Mouse (Mus musculus) regulatory T cell (primary cell): Measurements from ENCODE around the gene Plk5.

Experiments used
- in situ Hi-C: fragments of 300-600 bp; cut with MboI, MseI; formaldehyde crosslinking; loops from one replicate; pipeline ENCODE4 v1.15.1; 2025; ENCODE audit warnings: high pct_unique_total_duplicates

Plk5 gene

DNA sequence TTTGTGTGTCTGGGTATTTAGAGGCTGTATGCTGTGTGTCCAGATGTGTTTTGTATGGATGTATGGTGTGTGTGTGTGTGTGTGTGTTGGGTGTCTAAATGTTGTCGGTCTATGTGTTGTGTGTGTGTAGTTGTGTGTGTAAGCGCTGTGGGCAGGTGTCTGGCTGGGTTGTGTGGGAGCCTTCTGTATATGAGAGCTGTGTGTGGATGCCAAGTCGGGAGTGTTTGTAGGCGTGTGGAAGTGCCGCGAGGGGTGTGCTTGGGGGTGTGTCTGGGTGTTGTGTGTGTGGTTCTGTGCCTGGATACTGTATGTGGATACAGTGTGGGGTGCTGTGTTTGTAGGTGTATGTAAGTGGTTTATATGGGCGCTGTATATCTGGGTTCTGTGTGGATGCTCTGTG, 1.1 kb downstream of the Plk5 start:
- in situ Hi-C loops = no loop called here

DNA sequence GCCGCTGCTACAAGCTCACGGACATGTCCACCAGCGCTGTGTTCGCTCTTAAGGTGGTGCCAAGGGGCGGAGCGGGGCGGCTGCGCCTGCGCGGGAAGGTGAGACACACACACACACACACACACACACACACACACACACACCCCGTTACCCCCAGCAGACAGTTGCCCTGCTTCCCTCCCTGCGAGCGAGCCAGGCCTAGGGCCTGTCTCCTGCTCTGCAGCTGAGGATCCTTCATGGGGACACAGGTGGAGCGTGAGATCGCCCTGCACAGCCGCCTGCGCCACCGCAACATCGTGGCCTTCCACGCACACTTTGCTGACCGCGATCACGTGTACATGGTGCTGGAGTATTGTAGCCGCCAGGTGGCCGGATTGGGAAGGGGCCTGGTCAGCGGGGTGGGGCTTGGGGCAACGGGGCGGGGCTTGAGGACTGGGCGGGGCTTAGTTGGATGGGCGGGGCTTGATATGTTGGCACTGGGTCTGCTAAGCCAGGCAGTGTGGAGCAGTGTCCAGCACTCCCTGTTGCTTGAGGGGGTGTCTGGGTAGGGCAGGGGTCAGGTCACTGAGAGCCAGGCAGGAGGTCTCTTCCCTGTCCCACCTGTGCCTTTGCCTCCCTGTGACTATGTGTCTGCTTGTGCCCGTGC, 1.9 kb downstream of the Plk5 start:
- in situ Hi-C loops = no loop called here

DNA sequence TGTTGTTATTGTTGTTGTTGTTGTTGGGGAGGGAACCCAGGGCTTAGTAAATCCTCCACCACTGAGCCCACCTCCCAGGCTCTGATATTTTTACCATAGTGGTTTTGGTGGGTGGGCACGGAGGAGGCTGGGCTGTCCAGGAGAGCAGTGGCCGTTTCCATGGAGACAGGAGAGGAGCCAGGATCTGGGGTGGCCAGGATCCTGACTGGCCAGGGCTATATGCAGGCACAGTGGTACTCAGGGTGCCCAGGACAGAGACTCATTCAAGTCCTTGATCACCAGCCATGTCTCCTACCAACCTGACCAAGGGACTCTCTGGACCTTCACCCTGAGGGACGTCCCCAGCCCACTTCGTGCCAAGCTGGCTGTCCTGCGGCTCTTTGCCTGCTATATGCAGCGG, 7.5 kb downstream of the Plk5 start:
- in situ Hi-C loops = no loop called here

DNA sequence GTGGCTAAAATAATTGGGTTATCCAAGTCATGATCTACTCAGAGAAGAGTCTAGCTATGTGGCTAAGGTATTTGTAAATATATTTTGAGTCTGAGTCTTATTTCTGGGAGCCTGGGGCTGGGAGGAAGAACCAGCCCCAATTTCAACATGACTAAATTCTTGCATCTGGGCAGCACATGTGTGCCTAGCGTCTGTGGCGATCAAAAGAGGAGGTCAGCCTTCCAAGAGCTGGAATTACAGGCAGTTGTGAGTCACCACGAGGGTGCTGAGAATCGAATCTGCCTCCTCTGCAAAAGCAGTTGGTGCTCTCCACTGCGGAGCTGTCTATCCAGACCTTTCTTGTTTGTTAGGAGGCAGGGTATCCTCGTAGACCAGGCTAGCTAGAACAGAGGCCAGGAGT, 9.5 kb downstream of the Plk5 start:
- in situ Hi-C loops = no loop called here

DNA sequence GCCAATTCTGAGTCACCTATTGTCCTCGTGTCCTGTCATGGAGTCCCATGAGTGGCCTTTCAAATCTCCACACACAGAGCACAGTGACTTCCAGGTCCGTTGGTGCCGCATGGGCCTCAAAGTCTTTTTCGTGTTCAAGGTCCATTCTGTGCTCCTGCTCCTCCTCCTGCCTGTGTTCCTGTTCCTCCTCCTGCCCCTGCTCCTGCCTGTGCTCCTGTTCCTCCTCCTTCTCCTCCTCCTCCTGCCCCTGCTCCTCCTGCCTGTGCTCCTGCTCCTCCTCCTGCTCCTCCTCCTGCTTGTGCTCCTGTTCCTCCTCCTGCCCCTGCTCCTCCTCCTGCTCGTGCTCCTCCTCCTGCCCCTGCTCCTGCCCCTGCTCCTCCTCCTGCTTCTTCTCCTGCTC, 11.7 kb downstream of the Plk5 start:
- in situ Hi-C loops = no loop called here

DNA sequence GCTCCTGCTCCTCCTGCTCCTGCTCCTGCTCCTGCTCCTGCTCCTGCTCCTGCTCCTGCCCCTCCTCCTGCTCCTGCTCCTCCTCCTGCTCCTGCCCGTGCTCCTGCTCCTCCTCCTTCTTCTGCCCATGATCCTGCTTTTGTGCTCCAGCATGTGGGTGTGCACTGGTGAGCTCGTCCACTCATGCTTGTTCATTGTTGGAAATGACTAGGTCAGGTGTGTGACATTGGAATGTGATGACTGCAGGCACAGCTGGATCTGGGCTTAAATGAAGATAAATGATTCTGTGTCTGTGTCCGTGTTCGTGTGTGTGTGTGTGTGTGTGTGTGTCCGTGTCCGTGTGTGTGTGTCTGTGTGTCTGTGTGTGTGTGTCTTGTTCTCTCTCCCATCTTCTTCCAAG, 12.1 kb downstream of the Plk5 start:
- in situ Hi-C loops = no loop called here

DNA sequence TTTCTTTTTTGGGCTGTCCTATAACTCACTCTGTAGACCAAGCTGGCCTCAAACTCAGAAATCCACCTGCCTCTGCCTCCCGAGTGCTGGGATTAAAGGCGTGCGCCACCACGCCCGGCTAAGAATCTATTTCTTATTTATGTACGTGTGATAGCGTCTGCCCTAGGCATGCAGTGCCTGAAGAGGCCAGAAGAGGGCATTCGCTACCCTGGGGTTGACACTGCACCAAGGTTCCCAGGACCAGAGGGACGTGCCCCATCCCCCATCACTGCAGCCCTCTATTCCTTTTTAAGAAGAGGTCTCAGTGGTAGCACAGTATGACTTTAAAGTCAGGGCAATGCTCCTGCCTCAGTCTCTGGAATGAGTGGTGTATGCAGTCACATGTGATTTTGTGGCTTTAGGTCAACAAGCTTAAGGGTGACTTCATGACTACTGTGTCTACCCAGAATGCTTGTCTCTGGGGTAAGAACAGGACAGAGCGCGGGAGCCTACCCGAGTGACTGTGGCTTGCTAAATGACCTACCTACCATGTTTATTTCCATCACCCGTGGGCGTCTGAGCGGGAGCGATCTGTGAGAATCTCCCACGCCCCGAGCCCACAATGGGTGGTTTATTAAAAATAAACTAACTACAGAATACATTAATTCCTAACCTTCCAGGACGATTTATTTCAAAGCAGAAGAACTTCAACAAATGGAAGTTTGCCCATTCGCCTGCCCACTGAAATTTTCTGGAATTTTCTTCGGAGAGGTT, 13.9 kb downstream of the Plk5 start:
- in situ Hi-C loops = no loop called here

DNA sequence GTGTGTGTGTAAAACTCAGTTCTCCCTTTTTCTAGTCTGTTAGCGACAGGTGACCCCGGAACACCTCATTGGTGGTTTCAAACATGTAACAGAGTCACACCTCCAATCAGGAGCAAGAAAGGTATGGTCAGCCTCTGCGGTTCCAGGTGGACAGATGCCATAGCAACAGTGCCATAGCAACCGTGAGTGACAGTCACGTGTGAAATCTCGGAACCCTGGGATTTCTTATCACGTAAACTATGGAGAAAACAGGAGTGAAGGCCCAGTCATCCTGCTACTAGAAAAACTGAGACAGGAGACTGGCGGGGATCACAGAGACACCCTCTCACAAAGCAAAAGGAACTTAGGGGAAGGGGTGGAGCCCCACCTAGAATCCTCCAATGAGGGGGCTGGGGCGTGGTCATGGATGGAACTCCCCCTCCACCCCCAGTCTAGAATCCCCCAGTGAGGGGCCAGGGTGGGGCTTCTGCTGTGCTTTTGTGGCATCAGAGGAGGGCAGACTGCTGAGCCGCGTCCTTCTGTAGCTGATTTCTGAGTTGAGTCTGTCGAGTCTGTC, 15.2 kb downstream of the Plk5 start:
- in situ Hi-C loops = no loop called here

DNA sequence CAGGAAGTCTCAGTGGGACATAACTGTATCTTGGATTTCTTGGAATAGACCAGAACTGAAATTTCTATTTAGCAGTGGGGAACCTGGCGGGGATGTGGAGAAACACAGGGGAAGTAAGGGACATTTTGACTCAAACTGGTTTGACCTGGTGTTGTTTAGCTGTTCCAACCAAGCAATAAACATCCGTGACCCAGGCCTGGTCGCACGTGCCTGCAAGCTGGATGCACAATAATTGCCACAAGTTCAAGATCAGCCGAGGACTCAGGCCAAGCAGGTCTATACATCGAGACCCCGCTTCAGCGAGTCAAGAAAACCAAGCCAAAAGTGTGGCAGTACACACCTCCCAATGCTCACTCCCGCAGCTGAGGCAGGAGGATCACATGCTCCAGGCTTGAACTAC, 15.7 kb downstream of the Plk5 start:
- in situ Hi-C loops = no loop called here

DNA sequence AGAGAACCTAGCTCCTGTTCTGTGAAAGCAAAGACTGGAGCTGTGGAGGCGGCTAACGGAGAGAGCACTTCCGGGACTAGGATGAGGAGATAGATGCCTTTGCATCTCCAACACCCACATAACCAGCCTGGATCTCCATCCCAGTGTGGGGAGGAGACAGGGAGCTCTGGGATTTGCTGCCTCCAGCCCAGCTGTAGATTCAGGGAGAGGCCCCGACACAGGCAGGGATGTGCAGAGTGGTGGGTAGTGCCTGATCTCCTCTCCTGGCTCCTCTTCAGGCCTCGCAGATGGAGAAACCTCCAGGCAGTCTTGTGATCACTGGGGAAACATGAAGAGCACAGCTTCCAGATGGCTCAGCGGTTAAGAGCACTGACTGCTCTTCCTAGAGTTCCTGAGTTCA, 16.4 kb downstream of the Plk5 start:
- in situ Hi-C loops = no loop called here

DNA sequence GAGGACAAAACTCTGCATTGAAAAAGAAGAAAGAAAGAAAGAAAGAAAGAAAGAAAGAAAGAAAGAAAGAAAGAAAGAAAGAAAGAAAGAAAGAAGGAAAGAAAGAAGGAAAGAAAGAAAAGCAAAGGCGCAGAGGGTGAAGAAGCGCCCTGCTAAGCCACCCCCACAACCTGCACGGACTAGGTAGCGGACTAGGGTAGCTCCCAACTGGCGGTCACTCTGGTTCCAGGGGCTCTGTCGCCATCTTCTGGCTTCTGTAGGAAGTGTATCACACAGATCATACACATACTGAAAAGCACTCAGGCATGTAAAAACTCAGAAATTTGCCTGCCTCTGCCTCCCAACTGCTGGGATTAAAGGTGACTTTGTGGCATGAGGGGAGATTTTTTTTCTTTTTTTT, 17.8 kb downstream of the Plk5 start:
- in situ Hi-C loops = no loop called here

DNA sequence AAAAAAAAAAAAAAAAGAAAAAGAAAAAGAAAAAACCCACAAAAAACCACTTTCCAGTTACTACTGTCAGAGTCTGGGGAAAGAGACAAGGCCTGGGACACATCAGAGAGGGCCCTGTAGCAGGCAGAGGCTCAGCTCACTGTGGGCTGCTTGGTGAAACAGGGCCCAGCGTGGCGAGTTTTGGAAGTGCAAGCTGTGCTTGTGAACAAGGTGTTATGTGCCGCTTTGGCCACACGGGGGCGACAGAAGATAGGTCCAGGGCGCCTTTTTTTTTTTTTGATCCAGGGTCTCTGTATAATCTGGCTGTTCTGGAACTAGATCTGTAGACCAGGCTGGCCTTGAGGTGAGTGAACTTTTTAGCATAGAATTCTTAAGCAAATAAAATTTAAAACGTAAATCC, 19.9 kb downstream of the Plk5 start:
- in situ Hi-C loops = no loop called here

DNA sequence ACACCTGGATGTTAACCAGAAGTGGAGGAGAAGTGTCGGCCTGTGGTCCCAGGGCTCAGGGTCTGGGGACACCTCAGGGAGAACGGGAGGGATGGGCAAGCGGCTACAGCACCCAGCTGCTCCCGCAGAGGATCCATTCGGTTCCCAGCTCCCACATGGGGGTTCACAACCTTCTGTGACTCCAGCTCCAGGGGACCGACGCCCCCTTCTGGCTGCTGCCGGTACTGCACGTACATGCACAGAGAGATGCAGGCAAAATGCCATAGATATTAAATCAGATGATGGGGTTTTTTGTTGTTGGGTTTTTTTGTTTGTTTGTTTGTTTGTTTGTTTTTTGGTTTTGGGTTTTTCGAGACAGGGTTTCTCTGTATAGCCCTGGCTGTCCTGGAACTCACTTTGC, 21.5 kb downstream of the Plk5 start:
- in situ Hi-C loops = no loop called here

DNA sequence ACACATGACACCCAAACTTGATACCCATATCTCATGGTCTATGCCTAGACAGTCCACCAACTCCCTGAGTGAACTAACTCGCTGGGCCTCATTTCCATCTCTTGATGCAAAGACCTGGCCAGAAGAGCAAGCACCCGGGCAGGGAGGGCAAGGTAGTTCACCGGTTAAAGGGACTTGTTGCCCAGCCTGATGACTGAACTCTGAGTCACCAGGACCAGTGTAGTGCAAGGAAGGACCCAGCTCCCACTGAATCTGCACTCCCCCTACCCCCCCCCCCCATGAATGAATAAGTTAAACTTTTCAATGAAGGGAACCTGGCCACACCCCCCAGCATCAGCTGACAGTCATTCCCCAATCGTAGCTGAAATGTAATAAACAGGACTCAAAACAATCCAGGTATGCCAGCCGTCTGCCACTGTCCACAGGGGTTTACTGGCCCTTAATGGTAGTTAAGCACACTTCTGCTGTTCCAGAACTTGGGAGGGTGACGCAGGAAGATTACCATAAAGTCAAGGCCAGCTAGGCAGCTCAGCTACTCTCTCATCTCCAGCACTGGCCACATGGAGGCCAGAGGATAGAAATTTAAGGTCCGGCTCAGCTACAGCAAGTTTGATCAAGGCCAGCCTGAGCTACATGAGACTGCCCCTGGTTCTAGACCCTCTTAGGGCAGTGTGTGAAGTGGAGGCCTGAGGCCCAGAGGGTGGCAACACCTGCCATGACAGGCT, 26.5 kb downstream of the Plk5 start:
- in situ Hi-C loops = no loop called here

DNA sequence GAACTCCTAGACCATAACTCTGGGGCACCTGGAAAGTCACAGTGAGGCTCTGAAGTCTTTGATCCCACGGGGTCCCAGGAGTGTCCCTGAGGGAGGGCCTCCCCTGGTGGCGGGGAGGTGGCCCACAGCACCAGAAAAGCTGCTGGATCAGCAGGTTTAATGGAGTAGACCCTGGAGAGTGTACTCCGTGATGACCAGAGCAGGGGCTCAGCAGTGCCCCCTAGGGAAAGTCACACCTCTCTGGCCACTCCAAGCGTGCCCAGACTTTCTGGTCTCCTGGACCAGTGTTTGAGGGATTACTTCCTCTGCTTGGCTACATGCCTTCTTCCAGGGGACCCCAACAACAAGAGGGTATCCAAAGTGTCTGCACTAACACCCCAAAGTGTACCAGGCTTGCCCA, 27.2 kb downstream of the Plk5 start:
- in situ Hi-C loops = no loop called here

DNA sequence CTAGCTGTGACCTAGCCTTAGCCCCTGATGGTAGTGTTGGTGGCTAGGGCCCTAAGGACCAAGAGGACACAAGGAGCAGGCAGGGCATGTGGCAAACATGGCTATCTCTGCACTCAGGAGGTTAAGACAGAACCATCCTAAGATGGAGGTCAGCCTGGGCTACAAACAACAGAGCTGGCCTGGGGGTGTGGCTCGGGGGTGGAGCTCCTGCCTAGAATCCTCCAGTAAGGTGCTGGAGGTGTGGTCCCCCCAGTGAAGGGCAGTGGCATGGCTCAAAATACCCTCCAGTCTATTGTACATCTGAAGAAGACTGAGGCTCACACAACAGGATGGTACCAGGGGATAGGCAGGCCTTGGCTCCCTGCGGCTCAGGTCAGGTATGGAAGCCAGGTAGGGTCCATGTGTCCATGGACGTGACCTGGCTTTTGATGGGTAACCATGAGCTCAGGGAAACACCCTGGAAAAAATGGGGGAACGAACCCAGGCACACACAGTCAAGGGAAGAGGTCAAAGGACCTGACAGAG, 27.9 kb downstream of the Plk5 start:
- in situ Hi-C loops = no loop called here

DNA sequence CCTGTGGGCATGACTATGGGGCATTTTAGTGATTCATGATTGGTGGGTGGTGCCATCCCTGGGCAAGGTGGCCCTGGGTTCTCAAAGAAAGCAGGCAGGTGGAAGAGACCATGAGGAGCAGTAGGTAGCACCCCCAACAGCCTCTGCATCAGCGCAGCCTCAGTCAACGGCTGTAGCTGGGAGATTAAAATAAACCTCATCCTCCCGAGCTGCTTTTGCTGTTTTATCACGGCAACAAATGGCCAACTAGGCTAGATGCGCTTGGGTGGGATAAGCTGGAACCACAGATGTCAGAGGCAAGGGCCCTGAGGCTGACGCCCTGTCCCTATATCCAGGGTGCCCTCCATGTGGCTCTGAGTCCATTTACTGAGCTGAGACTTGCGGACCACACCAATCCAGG, 28.4 kb downstream of the Plk5 start:
- in situ Hi-C loops = no loop called here

DNA sequence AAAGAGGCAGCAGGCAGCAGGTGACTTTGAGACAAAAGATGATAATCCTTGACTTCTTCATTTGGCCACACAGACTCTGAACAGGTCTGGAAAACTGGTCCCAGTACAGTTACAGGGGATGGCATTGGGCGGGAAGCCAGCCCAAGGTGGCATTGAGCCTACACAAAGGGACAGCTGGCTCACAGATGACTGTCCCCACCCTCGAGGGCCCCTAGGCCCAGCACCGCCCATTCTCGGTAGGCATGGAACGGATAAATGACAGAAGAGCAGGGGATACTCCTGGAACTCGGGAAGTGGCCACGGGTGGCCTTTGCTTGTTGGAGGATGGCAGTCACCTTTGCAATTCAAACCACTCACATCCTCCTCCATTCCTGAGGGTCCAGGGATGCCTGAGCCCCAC, 29.1 kb downstream of the Plk5 start:
- in situ Hi-C loops = no loop called here

DNA sequence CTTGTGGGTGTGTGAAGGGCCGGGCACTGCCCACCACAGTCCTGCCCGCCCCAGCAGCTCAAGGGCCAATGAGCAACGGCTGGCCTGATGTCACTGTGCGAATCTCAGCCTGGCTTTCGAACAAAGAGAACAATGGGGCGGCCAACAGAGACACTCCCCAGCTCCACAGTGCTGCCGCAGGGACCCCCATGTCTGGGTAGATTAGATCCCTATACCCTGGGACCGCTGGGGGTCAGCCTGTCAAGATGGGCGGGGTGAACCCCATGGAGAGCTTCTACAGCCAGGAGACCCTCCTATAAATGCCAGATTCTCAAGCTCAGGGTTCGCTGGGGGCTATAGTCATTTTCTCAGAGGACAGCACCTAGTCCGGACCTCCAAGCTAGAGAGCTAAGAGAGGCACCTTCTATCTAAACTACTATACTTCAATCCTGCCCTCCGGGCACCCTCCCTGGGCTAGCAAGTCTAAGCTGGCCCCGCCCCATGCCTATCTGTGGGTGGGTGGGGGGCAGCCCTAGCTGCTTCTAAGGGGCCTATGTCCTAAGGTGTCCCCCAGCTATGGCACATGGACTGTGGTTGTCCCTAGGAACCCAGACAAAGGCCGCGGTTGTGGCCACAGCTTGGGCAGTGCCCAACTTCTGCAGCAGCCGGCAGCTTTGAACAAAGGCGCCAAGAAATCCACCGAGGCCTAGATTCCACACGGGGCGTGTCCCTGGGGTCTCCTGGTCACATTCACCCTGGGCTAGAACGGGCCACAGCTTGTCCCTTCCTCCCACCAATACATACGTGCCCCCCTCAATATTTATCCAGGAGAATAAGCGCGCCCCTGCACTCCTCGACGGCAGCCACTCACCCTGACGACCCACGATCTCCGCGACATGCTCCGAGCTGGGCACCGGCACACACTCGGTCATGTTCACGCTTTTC, 29.8 kb downstream of the Plk5 start:
- in situ Hi-C loops = no loop called here

DNA sequence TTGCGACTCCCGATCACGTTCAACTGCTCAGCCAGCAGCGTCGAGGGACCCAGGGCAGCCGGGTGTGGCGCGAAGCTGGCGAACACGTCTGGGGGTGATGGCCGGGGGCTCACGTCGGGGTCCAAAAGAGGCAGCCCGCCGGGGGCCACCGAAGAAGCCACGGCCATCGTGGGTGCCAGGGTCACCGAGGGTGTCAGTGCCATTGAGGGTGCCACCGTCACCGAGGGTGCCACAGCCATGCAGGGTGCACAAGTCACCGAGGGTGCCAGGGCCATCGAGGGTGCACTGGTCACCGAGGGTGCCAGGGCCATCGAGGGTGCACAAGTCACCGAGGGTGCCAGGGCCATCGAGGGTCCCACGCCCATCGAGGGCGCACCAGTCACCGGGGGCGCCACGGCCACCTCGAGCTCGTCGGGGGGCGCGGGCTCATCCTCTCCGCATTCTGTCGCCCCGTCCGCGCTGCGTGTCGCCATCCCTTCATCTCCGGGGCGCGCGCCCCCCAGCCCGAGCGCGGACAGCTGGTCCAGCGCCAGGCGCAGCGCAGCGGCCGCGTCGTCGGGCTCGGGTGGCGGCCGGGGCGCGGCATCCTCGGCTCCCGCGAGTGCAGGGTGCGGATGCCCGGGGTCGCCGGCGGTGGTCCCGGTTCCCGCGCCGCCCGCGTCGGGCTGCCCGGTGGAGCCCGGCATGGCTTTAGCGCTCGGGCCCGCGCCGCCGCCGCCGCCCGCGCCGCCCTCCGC, 30.6 kb downstream of the Plk5 start:
- in situ Hi-C loops = no loop called here

DNA sequence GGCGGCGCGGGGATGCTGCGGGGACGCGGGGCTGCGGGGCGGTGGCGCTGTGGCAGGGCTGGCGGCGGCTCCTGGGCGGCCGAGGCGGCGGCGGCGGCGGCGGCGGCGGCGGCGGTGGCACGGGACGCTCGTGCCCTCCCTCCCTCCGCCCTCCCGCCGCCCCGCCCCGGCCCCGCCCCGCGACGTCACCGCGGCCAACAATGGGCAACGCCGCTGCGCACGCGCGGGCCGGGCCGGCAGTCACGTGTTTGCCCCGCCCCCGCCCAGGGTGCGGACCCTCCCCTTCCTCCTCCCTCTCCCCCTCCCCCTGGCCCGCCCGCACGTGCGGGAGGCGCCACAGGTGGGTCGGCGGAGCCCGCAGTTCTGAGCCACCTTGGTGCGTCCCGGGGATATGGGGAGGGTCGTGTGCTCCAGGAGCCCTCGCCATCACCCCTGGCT, 31.3 kb downstream of the Plk5 start, which contains the start of gene Mex3d:
Gene Mex3d (minus strand): TSS at position 138 of the 438 bp plus-strand sequence.
- in situ Hi-C loops = no loop called here
